Mouse (Mus musculus) retina, embryonic 14.5 days (tissue): ENCODE measurements around the gene Ptrh1.

Experiments used
- DNase-seq: peaks from one replicate; pipeline ENCODE4 v3.0.0-alpha.2; 2015; ENCODE audit warnings: low spot score

Ptrh1 gene

GRCm38 (mm10) chr2:32775359-32776074 lies at the start of gene Ptrh1, which contains the start of gene Ttc16:
Gene Ptrh1, plus strand, starts transcription at chr2:32775786.
Gene Ttc16, minus strand, starts transcription at chr2:32775633.
- DNase-seq: peak; percentile 98

- peak; percentile 93 for DNase-seq
Observed at GRCm38 (mm10) chr2:32727435-32727834, 48.2 kb upstream of the Ptrh1 start.

- no peak for DNase-seq
Observed at GRCm38 (mm10) chr2:32728463-32728862, 47.1 kb upstream of the Ptrh1 start.

- DNase-seq: no peak
Observed at GRCm38 (mm10) chr2:32729547-32729946, 46.0 kb upstream of the Ptrh1 start.

GRCm38 (mm10) chr2:32730854-32731253 lies 44.7 kb upstream of the Ptrh1 start:
- DNase-seq: no peak

GRCm38 (mm10) chr2:32731911-32732310 lies 43.7 kb upstream of the Ptrh1 start:
- DNase-seq: no peak

GRCm38 (mm10) chr2:32732695-32733094 lies 42.9 kb upstream of the Ptrh1 start:
- DNase-seq: no peak

- no peak for DNase-seq
Observed at GRCm38 (mm10) chr2:32734480-32734879, 41.1 kb upstream of the Ptrh1 start.

GRCm38 (mm10) chr2:32734933-32735332 lies 40.7 kb upstream of the Ptrh1 start:
- no peak for DNase-seq

- DNase-seq: no peak
Observed at GRCm38 (mm10) chr2:32736306-32736829, 39.2 kb upstream of the Ptrh1 start.

- no peak for DNase-seq
Observed at GRCm38 (mm10) chr2:32737008-32737407, 38.6 kb upstream of the Ptrh1 start.

GRCm38 (mm10) chr2:32739311-32739710 lies 36.3 kb upstream of the Ptrh1 start:
- DNase-seq: no peak

- DNase-seq: no peak
Observed at GRCm38 (mm10) chr2:32740916-32741272, 34.7 kb upstream of the Ptrh1 start, which contains the start of gene 6330409D20Rik. Gene 6330409D20Rik, minus strand, starts transcription at chr2:32741016.

GRCm38 (mm10) chr2:32741273-32742172 lies 34.1 kb upstream of the Ptrh1 start:
- DNase-seq: peak; percentile 73

- DNase-seq: peak; percentile 83
Observed at GRCm38 (mm10) chr2:32742173-32742531, 33.4 kb upstream of the Ptrh1 start.

GRCm38 (mm10) chr2:32744272-32744982 lies 31.2 kb upstream of the Ptrh1 start:
- DNase-seq: no peak

- DNase-seq: no peak
Observed at GRCm38 (mm10) chr2:32749082-32749481, 26.5 kb upstream of the Ptrh1 start.

- peak; percentile 18 for DNase-seq
Observed at GRCm38 (mm10) chr2:32750199-32750598, 25.4 kb upstream of the Ptrh1 start.

GRCm38 (mm10) chr2:32750887-32751664 lies 24.5 kb upstream of the Ptrh1 start:
- peak; percentile 85 for DNase-seq

- no peak for DNase-seq
Observed at GRCm38 (mm10) chr2:32751665-32752033, 23.9 kb upstream of the Ptrh1 start.

- DNase-seq: peak; percentile 42
Observed at GRCm38 (mm10) chr2:32752181-32752580, 23.4 kb upstream of the Ptrh1 start.
